Mouse (Mus musculus) hindbrain, embryonic 15.5 days (tissue): ENCODE measurements around the gene Sdf2. TPM values are rescaled to one million over a fixed set of nuclear protein-coding genes. Genes with fewer than 3 reads are reported as not detected.
"Not testable (repeated sequence)": the region's sequence is repeated elsewhere in the genome, so short reads cannot be mapped to it uniquely, and the experiment has no call there.

Experiments used
- ATAC-seq: fragments of 200-750 bp; cut with Nextera tagmentation; 2 replicates; pipeline ENCODE4 v1.8.0; 2017; ENCODE audit warnings: low read depth, moderate number of reproducible peaks, moderate TSS enrichment; ENCODE audit not compliant: low FRiP score
- H3K27ac ChIP-seq: fragments of 300-500 bp; sonication (generic); replicated peaks from 2 replicates; pipeline ENCODE4 v1.5.1; 2015; ENCODE audit warnings: mild to moderate bottlenecking, inconsistent platforms
- H3K27me3 ChIP-seq: fragments of 300-500 bp; sonication (generic); 2 replicates; pipeline ENCODE4 v1.6.1; 2015; ENCODE audit warnings: control low read depth, inconsistent platforms
- H3K36me3 ChIP-seq: fragments of 300-500 bp; sonication (generic); 2 replicates; pipeline ENCODE4 v1.6.1; 2015; ENCODE audit warnings: control low read depth, inconsistent platforms
- H3K4me1 ChIP-seq: fragments of 300-500 bp; sonication (generic); replicated peaks from 2 replicates; pipeline ENCODE4 v1.6.1; 2015; ENCODE audit warnings: control low read depth, inconsistent platforms
- H3K4me2 ChIP-seq: fragments of 300-500 bp; sonication (generic); 2 replicates; pipeline ENCODE4 v1.6.1; 2015; ENCODE audit warnings: moderate library complexity, mild to moderate bottlenecking, inconsistent platforms
- H3K4me3 ChIP-seq: fragments of 300-500 bp; sonication (generic); 2 replicates; pipeline ENCODE4 v1.5.1; 2015; ENCODE audit warnings: mild to moderate bottlenecking, inconsistent platforms
- H3K9ac ChIP-seq: fragments of 300-500 bp; sonication (generic); 2 replicates; pipeline ENCODE4 v1.6.1; 2015; ENCODE audit warnings: inconsistent platforms
- H3K9me3 ChIP-seq: fragments of 300-500 bp; sonication (generic); 2 replicates; pipeline ENCODE4 v1.6.1; 2016; ENCODE audit warnings: control low read depth, inconsistent platforms
- WGBS: fragments of 180-500 bp; shearing (Covaris S2); methylation state at CpG from one replicate; pipeline ENCODE4 v1.1.7; 2015; 5-methylcytosine and 5-hydroxymethylcytosine counted together
- polyA plus RNA-seq: library from polyadenylated mRNA; unstranded; fragments of >200 nt; fragmentation: Nextera tagmentation; extraction: Ambion mirVana; gene quantifications from 2 replicates; pipeline ENCODE4 v1.2.1, GENCODE M21; 2015

Gene Sdf2
- polyA plus RNA-seq, 1 experiment from 2014 or later, result 91.6 TPM

DNA sequence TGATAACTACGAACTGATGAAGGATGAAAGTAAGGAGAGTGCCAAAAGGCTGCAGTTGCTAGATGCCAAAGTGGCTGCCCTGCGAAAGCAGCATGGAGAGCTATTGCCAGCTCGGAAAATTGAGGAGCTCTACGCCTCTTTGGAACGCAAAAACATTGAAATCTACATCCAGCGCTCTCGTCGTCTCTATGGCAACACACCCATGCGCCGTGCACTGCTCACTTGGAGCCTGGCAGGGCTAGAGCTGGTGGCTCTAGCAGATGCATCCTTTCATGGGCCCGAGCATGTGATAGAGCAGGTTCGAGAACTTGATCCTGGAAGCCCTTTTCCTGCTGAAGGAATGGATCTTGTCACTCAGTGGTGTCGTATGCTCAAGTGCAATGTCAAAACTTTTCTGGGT lies 26.4 kb downstream of the Sdf2 start:
- H3K9me3 ChIP-seq, result no peaks in the 10 kb centered on the region
- H3K4me2 ChIP-seq, result no peak overlapping the region
- H3K4me1 ChIP-seq, result 0 out of 2 replicates have a peak, but pooled peaks cover 6% of the 10 kb centered on the region
- 85% methylated on average over 13 of the region's 13 CpGs for WGBS
- no peak overlapping the region for H3K27ac ChIP-seq
- H3K27me3 ChIP-seq, result no peaks in the 10 kb centered on the region
- H3K4me3 ChIP-seq, result no peak overlapping the region
- no peak overlapping the region for H3K9ac ChIP-seq
- peaks cover 85% of the 10 kb centered on the region for H3K36me3 ChIP-seq
- ATAC-seq, result no peak

DNA sequence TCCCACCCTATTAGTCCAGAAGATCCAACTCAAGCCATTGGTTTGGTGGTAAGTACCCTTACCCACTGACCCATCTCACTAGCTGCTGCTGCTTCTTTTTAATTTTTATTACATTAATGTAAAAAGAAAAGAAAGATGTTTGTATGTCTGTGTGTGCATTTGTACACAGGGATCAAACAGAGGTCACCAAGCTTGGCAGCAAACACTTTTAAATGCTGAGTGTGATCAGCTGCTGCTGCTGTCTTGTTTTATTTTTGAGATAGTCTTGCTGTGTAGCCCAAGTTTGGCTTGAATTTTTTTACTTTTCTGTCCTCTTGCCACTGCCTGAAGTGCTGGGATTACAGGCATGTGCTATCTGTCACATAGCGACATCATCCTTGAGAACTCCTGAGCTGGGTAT lies 30.1 kb downstream of the Sdf2 start:
- Histone ChIP-seq H3K9me3 (no peaks in the 10 kb centered on the region), H3K9ac (no peak overlapping the region), H3K4me1 (0 out of 2 replicates have a peak, but pooled peaks cover 6% of the 10 kb centered on the region), H3K4me3 (no peak overlapping the region), H3K36me3 (peaks cover 97% of the 10 kb centered on the region), H3K4me2 (no peak overlapping the region), H3K27ac (no peak overlapping the region), H3K27me3 (no peaks in the 10 kb centered on the region)
- 97% methylated on average over 1 of the region's 1 CpGs for WGBS
- ATAC-seq, result no peak

- not testable (repeated sequence) for H3K4me3 ChIP-seq, H3K27me3 ChIP-seq, H3K4me1 ChIP-seq, H3K27ac ChIP-seq, H3K4me2 ChIP-seq, ATAC-seq, H3K9me3 ChIP-seq, H3K9ac ChIP-seq
- 96% methylated on average over 4 of the region's 4 CpGs for WGBS
- peaks cover 100% of the 10 kb centered on the region for H3K36me3 ChIP-seq
Measured at GRCm38 (mm10) chr11:78276169-78276568, 30.6 kb downstream of the Sdf2 start.

GRCm38 (mm10) chr11:78278853-78279252 lies 33.3 kb downstream of the Sdf2 start:
- H3K9ac ChIP-seq, result no peak overlapping the region
- H3K4me3 ChIP-seq, result no peak overlapping the region
- no peak overlapping the region for H3K4me2 ChIP-seq
- no peaks in the 10 kb centered on the region for H3K27me3 ChIP-seq
- H3K9me3 ChIP-seq, result no peaks in the 10 kb centered on the region
- peaks cover 100% of the 10 kb centered on the region for H3K36me3 ChIP-seq
- H3K27ac ChIP-seq, result no peak overlapping the region
- 91% methylated on average over 7 of the region's 7 CpGs for WGBS
- ATAC-seq, result no peak
- H3K4me1 ChIP-seq, result no peaks in the 10 kb centered on the region

- no peak for ATAC-seq
- no peak overlapping the region for H3K4me2 ChIP-seq
- H3K27me3 ChIP-seq, result no peaks in the 10 kb centered on the region
- no peaks in the 10 kb centered on the region for H3K9me3 ChIP-seq
- 79% methylated on average over 4 of the region's 4 CpGs for WGBS
- no peaks in the 10 kb centered on the region for H3K4me1 ChIP-seq
- no peak overlapping the region for H3K4me3 ChIP-seq
- 0 out of 2 replicates have a peak overlapping the region, but pooled peaks have one; percentile 20 for H3K27ac ChIP-seq
- peaks cover 100% of the 10 kb centered on the region for H3K36me3 ChIP-seq
- no peak overlapping the region for H3K9ac ChIP-seq
Measured at GRCm38 (mm10) chr11:78279586-78279985, 34.0 kb downstream of the Sdf2 start.

DNA sequence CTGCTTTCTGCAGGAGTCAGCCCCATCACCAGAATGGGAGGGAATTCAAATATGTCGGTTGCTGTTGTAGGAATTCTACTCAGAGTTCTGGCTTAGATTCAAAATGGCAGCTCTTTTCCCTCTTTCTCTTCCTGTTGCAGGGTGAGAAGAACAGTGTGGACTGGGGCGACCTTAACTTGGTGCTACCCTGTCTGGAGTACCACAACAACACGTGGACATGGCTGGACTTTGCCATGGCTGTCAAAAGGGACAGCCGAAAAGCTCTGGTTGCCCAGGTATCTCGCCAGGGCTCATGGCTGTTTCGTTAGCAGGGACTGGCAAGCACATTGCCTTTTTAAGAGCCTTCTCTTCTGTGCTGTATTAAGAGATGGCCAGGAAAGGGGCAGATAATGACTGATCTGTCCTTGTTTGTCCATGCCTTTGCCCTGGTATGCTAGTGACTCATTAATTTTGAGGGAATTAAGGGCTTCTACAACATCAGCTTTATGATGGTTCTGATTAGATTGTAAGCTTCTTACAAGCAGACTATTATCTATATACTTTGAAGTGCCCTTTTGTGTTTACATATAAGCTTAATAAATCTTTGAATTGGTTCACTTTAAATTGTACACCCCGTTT lies 43.7 kb downstream of the Sdf2 start:
- H3K4me1 ChIP-seq, result no peaks in the 10 kb centered on the region
- H3K9ac ChIP-seq, result no peak overlapping the region
- H3K4me3 ChIP-seq, result no peak overlapping the region
- WGBS, result 96% methylated on average over 7 of the region's 7 CpGs
- H3K27me3 ChIP-seq, result no peaks in the 10 kb centered on the region
- H3K9me3 ChIP-seq, result no peaks in the 10 kb centered on the region
- ATAC-seq, result no peak
- H3K27ac ChIP-seq, result no peak overlapping the region
- H3K36me3 ChIP-seq, result peaks cover 76% of the 10 kb centered on the region
- no peak overlapping the region for H3K4me2 ChIP-seq

DNA sequence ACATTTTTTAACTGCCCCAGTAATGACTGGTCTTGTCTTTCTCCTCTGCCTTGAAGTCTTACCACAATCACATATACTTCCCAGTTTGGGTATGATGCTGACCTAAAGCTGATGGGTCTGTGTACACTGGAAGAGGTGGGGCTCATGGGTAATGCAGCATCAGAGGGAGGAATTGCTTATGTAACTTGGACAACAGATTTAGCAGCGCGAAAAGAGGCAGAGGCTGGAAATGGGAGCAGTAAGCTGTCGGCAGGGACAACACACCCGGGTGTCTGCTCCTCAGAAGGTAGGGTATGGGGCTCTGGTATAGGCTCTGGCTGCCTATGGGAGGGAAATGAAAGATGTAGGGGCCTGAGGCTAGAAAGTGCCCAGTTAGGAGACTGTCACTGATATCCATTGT lies 45.1 kb downstream of the Sdf2 start, which contains the start of gene BC030499:
TSS of gene BC030499 (plus strand) at position 188 of the 400 bp plus-strand sequence.
- no peak for ATAC-seq
- Histone ChIP-seq H3K27me3 (no peaks in the 10 kb centered on the region), H3K36me3 (peaks cover 62% of the 10 kb centered on the region)

GRCm38 (mm10) chr11:78294585-78294984 lies 49.0 kb downstream of the Sdf2 start:
- no peaks in the 10 kb centered on the region for H3K27me3 ChIP-seq
- H3K4me2 ChIP-seq, result no peak overlapping the region
- no peaks in the 10 kb centered on the region for H3K4me1 ChIP-seq
- peaks cover 28% of the 10 kb centered on the region for H3K36me3 ChIP-seq
- no peak overlapping the region for H3K27ac ChIP-seq
- no peaks in the 10 kb centered on the region for H3K9me3 ChIP-seq
- H3K9ac ChIP-seq, result no peak overlapping the region
- H3K4me3 ChIP-seq, result no peak overlapping the region
- 95% methylated on average over 6 of the region's 6 CpGs for WGBS
- no peak for ATAC-seq

More for the DNA sequence above, 45.1 kb downstream of the Sdf2 start, which contains the start of gene BC030499:
- H3K9me3 ChIP-seq, result no peaks in the 10 kb centered on the region
- H3K4me2 ChIP-seq, result no peak within 1 kb of the TSS
- WGBS, result 94% methylated on average over 4 of the region's 4 CpGs
- H3K9ac ChIP-seq, result no peak within 1 kb of the TSS
- no peaks in the 10 kb centered on the region for H3K4me1 ChIP-seq
- H3K4me3 ChIP-seq, result no peak within 1 kb of the TSS
- H3K27ac ChIP-seq, result no peak within 1 kb of the TSS

DNA sequence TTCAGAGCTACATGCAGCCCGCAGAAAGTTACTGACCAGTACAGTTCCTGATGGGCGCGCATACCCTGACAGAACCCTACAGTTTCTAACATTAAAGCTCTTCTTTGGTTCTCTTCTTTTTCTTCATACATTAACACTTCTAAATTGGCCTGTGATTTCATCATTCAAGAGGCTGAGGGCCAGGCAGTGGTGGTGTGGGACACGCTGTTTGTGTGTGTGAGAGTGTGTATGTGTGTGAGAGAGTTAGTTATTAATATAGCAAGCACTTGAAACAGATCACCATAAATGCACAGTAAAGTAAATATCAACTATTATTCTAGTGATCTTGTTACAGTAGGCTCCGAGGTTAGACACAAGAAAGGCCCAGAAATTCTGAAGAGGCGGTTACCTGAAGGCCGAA lies 55.4 kb downstream of the Sdf2 start:
- peak overlapping the region; percentile 100 for H3K4me2 ChIP-seq
- peak overlapping the region; percentile 64 for H3K4me3 ChIP-seq
- H3K27me3 ChIP-seq, result no peaks in the 10 kb centered on the region
- H3K36me3 ChIP-seq, result no peaks in the 10 kb centered on the region
- peaks cover 12% of the 10 kb centered on the region for H3K4me1 ChIP-seq
- H3K27ac ChIP-seq, result peak overlapping the region; percentile 68
- H3K9me3 ChIP-seq, result no peaks in the 10 kb centered on the region
- 74% methylated on average over 7 of the region's 7 CpGs for WGBS
- ATAC-seq, result no peak
- H3K9ac ChIP-seq, result peak overlapping the region; percentile 56

- peak within 1 kb of the TSS; percentile 68 for H3K27ac ChIP-seq
- peaks cover 12% of the 10 kb centered on the region for H3K4me1 ChIP-seq
- peak within 1 kb of the TSS; percentile 56 for H3K9ac ChIP-seq
- peak within 1 kb of the TSS; percentile 100 for H3K4me2 ChIP-seq
- peak; percentile 99 for ATAC-seq
- WGBS, result under 1% methylated on average over 49 of the region's 49 CpGs
- peak within 1 kb of the TSS; percentile 64 for H3K4me3 ChIP-seq
- H3K9me3 ChIP-seq, result no peaks in the 10 kb centered on the region
- H3K36me3 ChIP-seq, result no peaks in the 10 kb centered on the region
- no peaks in the 10 kb centered on the region for H3K27me3 ChIP-seq
Measured at GRCm38 (mm10) chr11:78301357-78302084, 56.0 kb downstream of the Sdf2 start, which contains the start of gene Spag5. Spag5 (plus strand) TSS chr11:78301529.
